17 mouse cellular contexts compared by ENCODE assay signal in genomic region chr5:63170493-63170892, GRCm38 (mm10).
"Had no signal": no experiment of that assay in that cellular context is flagged by ENCODE, and none has a peak within 500 bp of the region (broad histone marks: within the 10 kb centered on the region; RNA-seq: fewer than 3 reads in every experiment).

No protein-coding gene starts in this region.

- DNase-seq: lung, adult 18-20 months; lung, postnatal 14 days; lung, postnatal 4 days; right cerebral cortex, adult 18-20 months; right cerebral cortex, postnatal 25 days; right cerebral cortex, postnatal 4 days; spleen, adult 18-20 months; thymus, adult 2 months; thymus, postnatal 25 days; thymus, postnatal 4 days had no signal

- H3K4me3 ChIP-seq: lung, embryonic 15.5 days; midbrain, embryonic 10.5 days; midbrain, embryonic 12.5 days; myocyte; neural tube, embryonic 13.5 days; neural tube, embryonic 15.5 days had no signal

- ATAC-seq: lung, postnatal 0 days had no signal

- H3K27ac ChIP-seq: lung, embryonic 15.5 days; midbrain, embryonic 10.5 days; midbrain, embryonic 12.5 days; neural tube, embryonic 13.5 days; neural tube, embryonic 15.5 days had no signal
